Mouse (Mus musculus): Measurements from ENCODE around the gene Atg101. TPM values are rescaled to one million over a fixed set of nuclear protein-coding genes. Genes with fewer than 3 reads are reported as not detected.

Gene Atg101
- polyA plus RNA-seq (2015; fragmentation: Nextera tagmentation; extraction: Ambion mirVana), result 79.1 and 82.8 TPM in 2 replicates

- Histone ChIP-seq H3K4me3 (replicated peaks) (peak within 1 kb of the TSS; percentile 93), H3K27ac (peak within 1 kb of the TSS; percentile 74), H3K4me1 (replicated peaks) (peaks cover 18% of the 10 kb centered on the region), H3K27me3 (no peaks in the 10 kb centered on the region), H3K9me3 (no peaks in the 10 kb centered on the region), H3K9ac (replicated peaks) (peak within 1 kb of the TSS; percentile 90), H3K4me2 (replicated peaks) (peak within 1 kb of the TSS; percentile 97), H3K36me3 (peaks cover 30% of the 10 kb centered on the region)
- peak; percentile 95 for ATAC-seq
- WGBS, result under 1% methylated on average over 61 of the region's 61 CpGs
Measured at GRCm38 (mm10) chr15:101283911-101284750, at the start of gene Atg101. TSS of gene Atg101 (plus strand) at chr15:101284272.

GRCm38 (mm10) chr15:101234611-101235341 is 49.3 kb upstream of the Atg101 start:
- no peak overlapping the region for H3K27ac ChIP-seq
- H3K9me3 ChIP-seq, result no peaks in the 10 kb centered on the region
- WGBS, result 72% methylated on average over 10 of the region's 10 CpGs
- peaks cover 20% of the 10 kb centered on the region for H3K36me3 ChIP-seq
- H3K4me1 ChIP-seq (replicated peaks), result peaks cover 19% of the 10 kb centered on the region
- peaks cover 13% of the 10 kb centered on the region for H3K27me3 ChIP-seq
- no peak overlapping the region for H3K9ac ChIP-seq (replicated peaks)
- no peak for ATAC-seq
- H3K4me2 ChIP-seq (replicated peaks), result no peak overlapping the region
- H3K4me3 ChIP-seq (replicated peaks), result no peak overlapping the region

- no peak for ATAC-seq
- Histone ChIP-seq H3K4me2 (replicated peaks) (no peak overlapping the region), H3K9ac (replicated peaks) (no peak overlapping the region), H3K36me3 (peaks cover 14% of the 10 kb centered on the region), H3K9me3 (no peaks in the 10 kb centered on the region), H3K27ac (no peak overlapping the region), H3K4me1 (replicated peaks) (peaks cover 19% of the 10 kb centered on the region), H3K4me3 (replicated peaks) (no peak overlapping the region), H3K27me3 (peaks cover 13% of the 10 kb centered on the region)
- 44% methylated on average over 5 of the region's 5 CpGs for WGBS
Measured at GRCm38 (mm10) chr15:101235342-101235698, 48.8 kb upstream of the Atg101 start.

- 45% methylated on average over 12 of the region's 12 CpGs for WGBS
Measured at GRCm38 (mm10) chr15:101235728-101236327, 48.2 kb upstream of the Atg101 start.

GRCm38 (mm10) chr15:101236878-101237277 is 47.2 kb upstream of the Atg101 start:
- Histone ChIP-seq H3K9ac (replicated peaks) (no peak overlapping the region), H3K4me2 (replicated peaks) (no peak overlapping the region), H3K4me3 (replicated peaks) (no peak overlapping the region), H3K27ac (no peak overlapping the region), H3K27me3 (peaks cover 17% of the 10 kb centered on the region), H3K9me3 (no peaks in the 10 kb centered on the region), H3K4me1 (replicated peaks) (peaks cover 20% of the 10 kb centered on the region), H3K36me3 (no peaks in the 10 kb centered on the region)
- WGBS, result 7% methylated on average over 3 of the region's 3 CpGs
- no peak for ATAC-seq

More at GRCm38 (mm10) chr15:101235728-101236327, 48.2 kb upstream of the Atg101 start:
- H3K4me3 ChIP-seq (replicated peaks), result no peak overlapping the region
- H3K9me3 ChIP-seq, result no peaks in the 10 kb centered on the region
- no peak overlapping the region for H3K27ac ChIP-seq
- H3K36me3 ChIP-seq, result peaks cover 9% of the 10 kb centered on the region
- no peak for ATAC-seq
- H3K9ac ChIP-seq (replicated peaks), result 0 out of 2 replicates have a peak overlapping the region, but pooled peaks have one; percentile 25
- H3K4me1 ChIP-seq (replicated peaks), result peaks cover 19% of the 10 kb centered on the region
- no peak overlapping the region for H3K4me2 ChIP-seq (replicated peaks)
- H3K27me3 ChIP-seq, result peaks cover 13% of the 10 kb centered on the region

GRCm38 (mm10) chr15:101238885-101239511 is 45.1 kb upstream of the Atg101 start:
- peak; percentile 62 for ATAC-seq
- Histone ChIP-seq H3K4me3 (replicated peaks) (peak overlapping the region; percentile 28), H3K9me3 (no peaks in the 10 kb centered on the region), H3K36me3 (no peaks in the 10 kb centered on the region), H3K4me1 (replicated peaks) (peaks cover 20% of the 10 kb centered on the region), H3K27me3 (peaks cover 15% of the 10 kb centered on the region), H3K27ac (no peak overlapping the region), H3K4me2 (replicated peaks) (peak overlapping the region; percentile 55), H3K9ac (replicated peaks) (peak overlapping the region; percentile 60)
- 3% methylated on average over 28 of the region's 28 CpGs for WGBS

- Histone ChIP-seq H3K4me2 (replicated peaks) (no peak overlapping the region), H3K9ac (replicated peaks) (no peak overlapping the region; the same call in 1 of the 2 replicates), H3K9me3 (no peaks in the 10 kb centered on the region), H3K27ac (no peak overlapping the region), H3K27me3 (peaks cover 15% of the 10 kb centered on the region), H3K4me1 (replicated peaks) (peaks cover 20% of the 10 kb centered on the region), H3K4me3 (replicated peaks) (no peak overlapping the region), H3K36me3 (no peaks in the 10 kb centered on the region)
- WGBS, result 59% methylated on average over 8 of the region's 8 CpGs
- no peak for ATAC-seq
Measured at GRCm38 (mm10) chr15:101239821-101240220, 44.3 kb upstream of the Atg101 start.

GRCm38 (mm10) chr15:101240799-101241204 is 43.3 kb upstream of the Atg101 start:
- peaks cover 13% of the 10 kb centered on the region for H3K4me1 ChIP-seq (replicated peaks)
- H3K4me2 ChIP-seq (replicated peaks), result peak overlapping the region; percentile 38
- H3K9me3 ChIP-seq, result no peaks in the 10 kb centered on the region
- H3K27me3 ChIP-seq, result peaks cover 15% of the 10 kb centered on the region
- H3K27ac ChIP-seq, result no peak overlapping the region
- peak; percentile 66 for ATAC-seq
- H3K9ac ChIP-seq (replicated peaks), result 0 out of 2 replicates have a peak overlapping the region, but pooled peaks have one; percentile 3
- H3K4me3 ChIP-seq (replicated peaks), result no peak overlapping the region
- 11% methylated on average over 10 of the region's 10 CpGs for WGBS
- no peaks in the 10 kb centered on the region for H3K36me3 ChIP-seq

GRCm38 (mm10) chr15:101241236-101241635 is 42.8 kb upstream of the Atg101 start:
- Histone ChIP-seq H3K4me3 (replicated peaks) (no peak overlapping the region), H3K27ac (no peak overlapping the region), H3K27me3 (peaks cover 15% of the 10 kb centered on the region), H3K36me3 (no peaks in the 10 kb centered on the region), H3K9ac (replicated peaks) (0 out of 2 replicates have a peak overlapping the region, but pooled peaks have one; percentile 3), H3K4me1 (replicated peaks) (peaks cover 15% of the 10 kb centered on the region), H3K9me3 (no peaks in the 10 kb centered on the region), H3K4me2 (replicated peaks) (peak overlapping the region; percentile 38)
- ATAC-seq, result no peak
- 67% methylated on average over 9 of the region's 9 CpGs for WGBS

GRCm38 (mm10) chr15:101241853-101242252 is 42.2 kb upstream of the Atg101 start:
- ATAC-seq, result no peak
- H3K9me3 ChIP-seq, result no peaks in the 10 kb centered on the region
- no peak overlapping the region for H3K27ac ChIP-seq
- WGBS, result 78% methylated on average over 9 of the region's 9 CpGs
- H3K27me3 ChIP-seq, result peaks cover 15% of the 10 kb centered on the region
- H3K36me3 ChIP-seq, result no peaks in the 10 kb centered on the region
- H3K4me1 ChIP-seq (replicated peaks), result peaks cover 18% of the 10 kb centered on the region
- no peak overlapping the region for H3K4me2 ChIP-seq (replicated peaks)
- H3K4me3 ChIP-seq (replicated peaks), result no peak overlapping the region
- no peak overlapping the region for H3K9ac ChIP-seq (replicated peaks)

- H3K27me3 ChIP-seq, result peaks cover 15% of the 10 kb centered on the region
- ATAC-seq, result no peak
- WGBS, result 15% methylated on average over 8 of the region's 8 CpGs
- H3K4me3 ChIP-seq (replicated peaks), result no peak overlapping the region
- no peak overlapping the region for H3K4me2 ChIP-seq (replicated peaks)
- no peaks in the 10 kb centered on the region for H3K9me3 ChIP-seq
- peaks cover 22% of the 10 kb centered on the region for H3K4me1 ChIP-seq (replicated peaks)
- H3K36me3 ChIP-seq, result no peaks in the 10 kb centered on the region
- no peak overlapping the region for H3K9ac ChIP-seq (replicated peaks)
- no peak overlapping the region for H3K27ac ChIP-seq
Measured at GRCm38 (mm10) chr15:101242645-101243044, 41.4 kb upstream of the Atg101 start.
